Mouse (Mus musculus): ENCODE results near the gene Olfr560. TPM values are rescaled to one million over a fixed set of nuclear protein-coding genes. Genes with fewer than 3 reads are reported as not detected.

Gene Olfr560
- total RNA-seq (2021): not detected
- long read RNA-seq, experiment 1: 0 reads
- long read RNA-seq, experiment 2: 0 reads

DNA sequence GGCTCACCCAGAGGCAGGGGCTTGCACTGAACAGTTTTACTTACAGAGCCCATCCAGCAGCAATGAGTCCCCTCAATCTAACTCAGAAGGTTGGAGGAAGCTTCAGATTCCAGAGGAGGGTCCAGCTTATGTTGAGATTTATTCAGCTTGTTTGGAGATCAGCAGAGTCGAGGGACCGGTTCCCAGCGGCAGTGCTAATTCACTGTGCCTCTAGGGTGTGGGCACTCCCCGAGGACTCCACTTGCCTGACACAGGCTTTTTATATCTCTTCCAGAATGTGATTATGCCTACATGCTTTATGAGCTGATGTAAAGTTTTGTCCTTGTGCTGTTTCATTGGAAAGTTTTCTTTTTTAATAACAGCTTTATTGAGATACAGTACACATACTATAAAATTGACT, at the start of gene Olfr560, which contains the start of gene Olfr78:
TSS of gene Olfr560 (minus strand) at position 101 of the 400 bp plus-strand sequence.
TSS of gene Olfr78 (minus strand) at position 206 of the 400 bp plus-strand sequence.
- no peak for DNase-seq (ENCODE audit: low spot score in 2 of 2)

DNA sequence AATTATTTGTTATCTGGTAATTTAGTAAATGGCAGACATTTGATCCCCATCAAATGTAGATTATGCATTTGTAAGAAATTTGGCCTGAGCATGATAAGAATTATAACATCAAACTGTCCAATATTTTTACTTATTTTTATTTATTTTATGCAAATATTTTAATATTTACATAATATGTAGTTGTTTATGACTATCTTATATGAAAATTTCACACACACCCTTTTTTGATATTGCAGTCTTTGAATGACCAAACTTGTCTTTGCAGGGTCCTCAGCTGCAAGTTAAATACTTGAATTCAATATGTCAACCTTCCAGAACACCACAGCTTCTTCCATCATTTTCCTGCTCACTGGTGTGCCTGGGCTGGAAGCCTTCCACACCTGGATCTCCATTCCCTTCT, 44.0 kb upstream of the Olfr560 start, which contains the start of gene Olfr564:
TSS of gene Olfr564 (plus strand) at position 301 of the 400 bp plus-strand sequence.
- DNase-seq (ENCODE audit: low spot score in 2 of 2): no peak

DNA sequence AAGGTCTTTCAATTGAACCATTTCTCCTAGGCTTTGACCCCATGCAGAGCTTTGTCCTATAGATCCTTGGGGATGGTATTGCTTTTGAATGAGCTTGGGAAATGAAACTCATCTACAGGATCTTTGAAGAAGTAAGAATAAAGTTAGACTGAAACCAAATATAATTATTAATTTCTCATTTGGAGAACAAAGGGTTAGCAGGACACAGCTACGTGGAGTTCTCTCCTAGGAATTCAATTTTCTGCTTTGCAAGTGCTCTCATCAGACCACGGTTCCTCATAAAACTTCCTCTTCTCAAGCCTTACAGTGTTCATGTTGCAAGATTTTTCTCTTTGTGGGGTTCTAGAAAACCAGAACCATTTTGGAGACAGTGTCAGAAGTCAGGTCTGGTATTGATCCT, 11.8 kb upstream of the Olfr560 start, which contains the start of gene Olfr561:
TSS of gene Olfr561 (plus strand) at position 301 of the 400 bp plus-strand sequence.
- no peak for DNase-seq (ENCODE audit: low spot score in 2 of 2)

DNA sequence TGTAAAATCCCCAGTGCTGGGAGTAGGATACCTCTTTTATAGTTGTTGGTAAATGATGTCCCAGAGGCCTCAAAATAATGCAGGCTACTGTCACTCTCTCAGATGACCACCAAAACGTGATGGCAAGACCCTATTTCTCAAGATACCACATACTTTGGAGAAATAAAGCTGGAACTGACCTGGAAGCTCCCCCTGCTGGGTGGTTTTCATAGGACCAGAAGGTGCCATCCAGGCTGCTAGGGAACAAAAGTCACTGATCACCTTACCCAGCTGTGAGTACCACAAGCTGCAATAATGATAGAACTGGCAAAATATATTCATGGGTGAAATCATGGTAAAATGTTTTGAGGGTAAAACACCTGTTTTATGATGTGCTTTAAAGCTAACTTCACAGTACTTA, 7.1 kb downstream of the Olfr560 start:
- DNase-seq (ENCODE audit: low spot score in 2 of 2): no peak

DNA sequence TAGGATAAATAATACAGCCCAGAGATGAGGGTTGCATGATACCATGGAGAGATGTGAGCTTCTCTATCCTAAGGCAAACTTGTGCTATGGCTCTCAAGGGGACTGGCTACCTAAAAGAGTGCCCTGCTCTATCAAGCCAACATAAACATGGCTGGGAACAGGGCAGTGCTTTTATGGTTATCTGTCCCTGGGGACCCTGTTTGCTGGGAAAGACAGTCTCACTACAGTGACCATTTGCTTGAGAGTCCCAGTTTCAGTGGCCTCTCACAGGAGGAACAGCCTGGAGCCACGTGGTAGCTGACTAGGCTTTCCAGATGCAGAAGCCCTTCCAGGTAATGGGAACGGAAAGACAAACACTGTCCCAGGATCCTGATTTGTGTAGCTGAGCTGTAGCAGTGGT, 21.5 kb downstream of the Olfr560 start:
- no peak for DNase-seq (ENCODE audit: low spot score in 2 of 2)

DNA sequence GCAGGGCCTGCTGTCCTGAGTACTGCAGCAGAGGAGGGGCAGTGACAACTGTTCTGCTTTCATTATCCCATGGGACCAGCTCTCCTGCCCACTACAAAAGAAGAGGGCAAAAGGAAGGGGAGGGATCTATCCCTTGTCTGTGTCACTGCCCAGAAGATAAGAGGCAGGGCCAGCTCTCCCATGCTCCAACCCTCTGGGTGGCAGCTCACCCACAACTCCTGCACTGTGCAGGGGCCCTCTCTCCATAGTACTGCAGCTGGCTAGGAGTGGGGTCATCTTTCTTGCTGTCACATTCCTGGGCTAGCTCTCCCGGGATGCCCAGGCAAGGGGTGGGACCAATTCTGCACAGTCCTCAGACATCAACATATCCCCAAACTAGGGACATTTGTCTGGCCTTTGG, 25.4 kb downstream of the Olfr560 start:
- no peak for DNase-seq (ENCODE audit: low spot score in 2 of 2)

DNA sequence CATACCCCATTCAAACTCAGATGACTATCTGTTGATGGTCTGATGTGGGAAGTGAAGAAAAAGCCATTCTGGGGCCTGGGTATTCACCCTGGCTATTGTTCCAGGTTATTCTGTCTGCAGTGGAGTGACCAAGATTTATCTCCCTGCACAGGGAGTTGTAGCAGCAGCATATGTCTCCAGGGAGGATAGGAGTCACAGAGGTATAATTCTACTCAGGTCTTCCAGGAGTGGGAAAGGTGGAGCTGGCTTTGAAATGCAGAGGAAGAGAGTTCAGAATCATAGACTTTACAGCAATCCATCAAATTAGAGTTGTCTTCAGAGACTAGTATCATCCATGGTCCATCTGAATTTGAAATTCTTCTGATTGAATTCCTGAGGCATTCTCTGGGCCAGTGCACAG, 31.8 kb downstream of the Olfr560 start, which contains the start of gene Olfr559:
TSS of gene Olfr559 (minus strand) at position 101 of the 400 bp plus-strand sequence.
- DNase-seq (ENCODE audit: low spot score in 2 of 2): no peak

DNA sequence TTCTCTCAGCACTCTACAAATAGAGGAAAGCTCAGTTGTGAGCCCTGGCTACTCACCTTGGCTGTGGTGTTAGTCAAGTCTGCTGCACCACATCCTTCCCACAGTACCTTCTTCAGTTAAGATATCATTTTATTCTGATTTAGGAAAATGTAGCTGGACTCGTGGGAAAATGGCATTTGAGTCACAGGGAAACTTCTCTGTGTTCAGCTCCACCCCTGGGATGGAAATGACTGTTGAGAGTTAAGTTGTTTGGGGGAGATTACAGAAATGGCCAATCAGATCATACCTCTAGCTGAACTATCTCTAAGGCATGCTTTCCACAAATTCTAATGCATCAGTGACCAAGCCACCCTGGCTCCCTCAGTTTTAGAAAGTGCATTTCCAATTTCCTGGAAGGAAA, 40.2 kb downstream of the Olfr560 start, which contains the start of gene Olfr33:
TSS of gene Olfr33 (minus strand) at position 101 of the 400 bp plus-strand sequence.
- no peak for DNase-seq (ENCODE audit: low spot score in 2 of 2)

DNA sequence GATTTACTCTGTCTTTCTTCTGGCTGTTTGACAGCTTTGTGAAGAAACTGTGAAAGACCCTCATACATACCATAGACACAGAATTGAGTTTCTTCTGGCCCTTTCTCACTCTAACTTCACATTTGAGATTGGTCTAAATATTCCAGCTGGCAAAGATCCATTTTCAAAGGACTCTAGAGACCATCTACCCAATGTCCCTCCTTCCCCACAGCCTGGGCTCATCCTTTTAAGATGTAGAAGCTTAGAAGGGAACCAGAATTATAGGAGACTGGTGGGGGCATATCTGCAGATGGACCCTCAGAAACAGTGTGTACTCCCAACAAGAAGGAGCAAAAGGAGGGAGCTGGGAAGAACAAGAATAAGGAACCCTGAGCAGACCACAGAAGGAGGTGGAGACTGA, 57.3 kb downstream of the Olfr560 start, which contains the start of gene Olfr558:
TSS of gene Olfr558 (plus strand) at position 301 of the 400 bp plus-strand sequence.
- DNase-seq (ENCODE audit: low spot score in 2 of 2): no peak

Other genes starting within 250 kb of the Olfr560 start
- gene Olfr547, start 224.6 kb downstream of the Olfr560 start, total RNA-seq (2021): not detected
- not detected for gene Olfr548-ps1, start 218.5 kb downstream of the Olfr560 start, total RNA-seq (2021)
- not detected for gene Olfr549, start 209.5 kb downstream of the Olfr560 start, total RNA-seq (2021)
- 10 to 100 TPM; 21.2 to 21.9 TPM for gene Trim21, start 193.9 kb downstream of the Olfr560 start, total RNA-seq (2021)
- gene Olfr550, start 187.9 kb downstream of the Olfr560 start, total RNA-seq (2021): not detected
- not detected for gene Olfr551, start 167.5 kb downstream of the Olfr560 start, total RNA-seq (2021)
- gene Olfr552, start 161.6 kb downstream of the Olfr560 start, total RNA-seq (2021): under 1 TPM in 1 of 2 experiments, not detected in 1; 0.08 TPM
- not detected for gene Olfr553, start 141.1 kb downstream of the Olfr560 start, total RNA-seq (2021)
- gene Olfr554, start 120.9 kb downstream of the Olfr560 start, total RNA-seq (2021): not detected
- gene Olfr555, start 100.5 kb downstream of the Olfr560 start, total RNA-seq (2021): not detected
- not detected for gene Olfr556, start 94.5 kb downstream of the Olfr560 start, total RNA-seq (2021)
- gene Trim68, start 72.0 kb downstream of the Olfr560 start, total RNA-seq (2021): 10 to 100 TPM; 16.0 to 20.2 TPM
- not detected for gene Olfr557, start 63.5 kb downstream of the Olfr560 start, total RNA-seq (2021)
- gene Olfr558, start 57.2 kb downstream of the Olfr560 start, total RNA-seq (2021): under 1 TPM; 0.54 to 0.62 TPM
- gene Olfr33, start 40.3 kb downstream of the Olfr560 start, total RNA-seq (2021): not detected
- gene Olfr559, start 31.9 kb downstream of the Olfr560 start, total RNA-seq (2021): not detected
- gene Olfr78, start 105 bp upstream of the Olfr560 start, total RNA-seq (2021): 1 to 10 TPM; 1.1 to 1.9 TPM
- gene Olfr561, start 11.9 kb upstream of the Olfr560 start, total RNA-seq (2021): not detected
- gene Olfr564, start 44.1 kb upstream of the Olfr560 start, total RNA-seq (2021): not detected
- not detected for gene Olfr566, start 99.4 kb upstream of the Olfr560 start, total RNA-seq (2021)
- gene Olfr568, start 117.8 kb upstream of the Olfr560 start, total RNA-seq (2021): not detected
- gene Olfr569, start 131.5 kb upstream of the Olfr560 start, total RNA-seq (2021): not detected
- gene Olfr570, start 135.2 kb upstream of the Olfr560 start, total RNA-seq (2021): not detected
- gene Olfr571, start 158.2 kb upstream of the Olfr560 start, total RNA-seq (2021): not detected
- not detected for gene Olfr572, start 165.0 kb upstream of the Olfr560 start, total RNA-seq (2021)
- gene Olfr573-ps1, start 183.2 kb upstream of the Olfr560 start, total RNA-seq (2021): not detected
- not detected for gene Olfr574, start 189.1 kb upstream of the Olfr560 start, total RNA-seq (2021)
- not detected for gene Olfr575, start 199.4 kb upstream of the Olfr560 start, total RNA-seq (2021)
- gene Olfr576, start 203.3 kb upstream of the Olfr560 start, total RNA-seq (2021): not detected
- not detected for gene Olfr577, start 216.6 kb upstream of the Olfr560 start, total RNA-seq (2021)
- not detected for gene Olfr578, start 230.0 kb upstream of the Olfr560 start, total RNA-seq (2021)

Measured in adrenal gland, postnatal 4 days (tissue).